Mouse (Mus musculus): ENCODE results near the gene Speer4a.
"Not testable (repeated sequence)": the region's sequence is repeated elsewhere in the genome, so short reads cannot be mapped to it uniquely, and the experiment has no call there.

DNA sequence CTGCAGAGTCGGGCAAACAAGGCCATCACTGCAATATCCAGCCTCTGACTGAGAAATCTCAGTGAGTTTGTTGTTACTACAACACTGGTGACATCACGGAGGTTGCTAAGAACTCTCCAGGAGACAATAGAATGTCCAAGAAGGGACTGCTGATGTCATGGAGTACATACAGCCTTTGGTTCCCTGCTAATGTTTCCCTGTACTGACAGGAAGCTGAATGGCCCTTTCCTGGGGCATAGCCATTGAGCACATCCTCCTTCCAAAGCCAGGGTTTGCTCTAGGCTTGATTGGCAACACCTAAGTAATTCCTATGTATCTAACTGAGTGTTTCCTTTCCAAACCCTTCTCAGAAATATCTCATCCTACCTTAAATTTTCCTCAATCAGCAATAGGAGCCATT lies at the start of gene Speer4a:
- not testable (repeated sequence) for TF ChIP-seq CTCF, EP300 (IDR thresholded peaks at IDR 0.05)
